ENCODE assay signal across 15 mouse cellular contexts in the genomic region with DNA sequence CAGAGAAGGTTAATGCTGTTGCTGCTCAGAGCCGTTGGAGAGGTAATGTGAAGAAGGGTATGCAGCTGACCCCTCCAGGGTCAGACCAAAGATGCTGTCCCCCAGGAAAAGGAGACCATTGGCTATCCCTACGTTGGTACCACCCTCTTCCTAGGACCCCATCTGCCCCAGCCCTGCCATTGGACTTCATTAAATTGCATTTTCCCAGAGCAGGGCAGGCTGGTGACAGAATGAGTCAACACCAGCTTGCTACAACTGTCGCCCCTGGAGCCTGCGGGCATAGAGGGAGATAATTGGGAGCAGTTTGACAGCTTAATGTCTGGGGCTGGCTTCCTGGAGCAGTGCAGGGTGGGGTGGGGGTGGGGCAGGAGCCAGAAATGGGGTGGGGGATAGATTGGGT. TPM values are rescaled to one million over a fixed set of nuclear protein-coding genes. Genes with fewer than 3 reads are reported as not detected.
DNase-seq lines count a peak whose midpoint lies in the region; ATAC-seq lines count a peak whose summit lies in the region.
"Had no signal": no experiment of that assay in that cellular context is flagged by ENCODE, and none has a peak within 500 bp of the region (broad histone marks: within the 10 kb centered on the region; RNA-seq: fewer than 3 reads in every experiment).

No protein-coding gene starts in this region.

- no peaks in the 10 kb centered on the region for H3K27me3 ChIP-seq in neural tube, embryonic 11.5 days (ENCODE audit: control insufficient read depth, insufficient read depth, low read length)
- no peaks in the 10 kb centered on the region for H3K27me3 ChIP-seq in hindbrain, embryonic 10.5 days (ENCODE audit: insufficient read depth, poor library complexity, severe bottlenecking)
- H3K27me3 ChIP-seq in midbrain, embryonic 13.5 days = no peaks in the 10 kb centered on the region
- H3K27me3 ChIP-seq: embryonic facial prominence, embryonic 12.5 days; hindbrain, embryonic 15.5 days; liver, embryonic 12.5 days had no signal

- H3K4me2 ChIP-seq in neural tube, embryonic 11.5 days (ENCODE audit: low read depth) = no peak overlapping the region
- no peak overlapping the region for H3K4me2 ChIP-seq in midbrain, embryonic 13.5 days (replicated peaks)
- H3K4me2 ChIP-seq: embryonic facial prominence, embryonic 12.5 days; hindbrain, embryonic 15.5 days; liver, embryonic 12.5 days had no signal

- peak; percentile 81 for ATAC-seq in neural tube, embryonic 11.5 days (ENCODE audit: insufficient read depth, low FRiP score, low TSS enrichment)
- ATAC-seq in midbrain, embryonic 13.5 days = peak; percentile 74
- ATAC-seq: liver, embryonic 12.5 days had no signal

- H3K4me3 ChIP-seq in neural tube, embryonic 11.5 days (ENCODE audit: low read depth, low read length) = no peak overlapping the region
- H3K4me3 ChIP-seq in hindbrain, embryonic 10.5 days = no peak overlapping the region
- H3K4me3 ChIP-seq in midbrain, embryonic 13.5 days (replicated peaks) = no peak overlapping the region
- H3K4me3 ChIP-seq: embryonic facial prominence, embryonic 12.5 days; heart, adult 2 months; hindbrain, embryonic 15.5 days; layer of hippocampus, adult 2 months; liver, embryonic 12.5 days had no signal

- H3K9me3 ChIP-seq in neural tube, embryonic 11.5 days (ENCODE audit: control insufficient read depth, low read length) = no peaks in the 10 kb centered on the region
- H3K9me3 ChIP-seq in hindbrain, embryonic 10.5 days = peaks cover 1% of the 10 kb centered on the region; the same call in 1 of the 2 replicates
- 0 out of 2 replicates have a peak, but pooled peaks cover 1% of the 10 kb centered on the region for H3K9me3 ChIP-seq in midbrain, embryonic 13.5 days
- H3K9me3 ChIP-seq: embryonic facial prominence, embryonic 12.5 days; hindbrain, embryonic 15.5 days; liver, embryonic 12.5 days had no signal

- H3K9ac ChIP-seq in neural tube, embryonic 11.5 days (ENCODE audit: low read length) = no peak overlapping the region
- H3K9ac ChIP-seq in midbrain, embryonic 13.5 days (replicated peaks) = no peak overlapping the region
- H3K9ac ChIP-seq: embryonic facial prominence, embryonic 12.5 days; hindbrain, embryonic 15.5 days; liver, embryonic 12.5 days had no signal

- H3K4me1 ChIP-seq in neural tube, embryonic 11.5 days (ENCODE audit: control insufficient read depth, insufficient read depth, low read length) = peaks cover 22% of the 10 kb centered on the region
- H3K4me1 ChIP-seq in hindbrain, embryonic 10.5 days (replicated peaks) = peaks cover 83% of the 10 kb centered on the region
- peaks cover 72% of the 10 kb centered on the region for H3K4me1 ChIP-seq in midbrain, embryonic 13.5 days (replicated peaks)

- 14% methylated on average over 4 of the region's 4 CpGs for WGBS in neural tube, embryonic 11.5 days
- WGBS in hindbrain, embryonic 10.5 days = 32% methylated on average over 4 of the region's 4 CpGs
- WGBS in midbrain, embryonic 13.5 days = 18% methylated on average over 4 of the region's 4 CpGs

- peak; percentile 70 for DNase-seq in neural tube, embryonic 11.5 days (ENCODE audit: low spot score)
- no peak for DNase-seq in neural tube, embryonic 10.5 days (ENCODE audit: extremely low spot score, low spot score)
- DNase-seq in hindbrain, embryonic 10.5 days (ENCODE audit: low spot score) = peak; percentile 55
- no peak for DNase-seq in ovary, adult 18-20 months (ENCODE audit: low spot score)
- no peak for DNase-seq in frontal cortex, postnatal 14 days (ENCODE audit: low spot score in 2 of 2)
- DNase-seq in urinary bladder, postnatal 25 days (ENCODE audit: low spot score) = no peak
- no peak for DNase-seq in layer of hippocampus, postnatal 25 days (ENCODE audit: extremely low spot score in 1 of 2, low spot score in 1 of 2)
- DNase-seq: cerebellum, adult 11 months; heart, adult 2 months; thymus, adult 18-20 months had no signal

- no peaks in the 10 kb centered on the region for H3K36me3 ChIP-seq in neural tube, embryonic 11.5 days (ENCODE audit: control insufficient read depth, insufficient read depth, low read length)
- peaks cover 2% of the 10 kb centered on the region; the same call in 1 of the 2 replicates for H3K36me3 ChIP-seq in hindbrain, embryonic 10.5 days
- H3K36me3 ChIP-seq in midbrain, embryonic 13.5 days = peaks cover under 1% of the 10 kb centered on the region; the same call in 1 of the 2 replicates
- H3K36me3 ChIP-seq: embryonic facial prominence, embryonic 12.5 days; hindbrain, embryonic 15.5 days; liver, embryonic 12.5 days had no signal

- peak overlapping the region; percentile 50; the same call in 1 of the 2 replicates for H3K27ac ChIP-seq in neural tube, embryonic 11.5 days (ENCODE audit: low read depth, low read length)
- H3K27ac ChIP-seq in hindbrain, embryonic 10.5 days = peak overlapping the region; percentile 66; the same call in 1 of the 2 replicates
- peak overlapping the region; percentile 14 for H3K27ac ChIP-seq in midbrain, embryonic 13.5 days
- H3K27ac ChIP-seq: embryonic facial prominence, embryonic 12.5 days; heart, adult 2 months; hindbrain, embryonic 15.5 days; layer of hippocampus, adult 2 months; liver, embryonic 12.5 days had no signal

RNA-seq across cellular contexts. Expression of a gene that starts 25.0 kb away (rescaled TPM):
- 10.3 and 10.9 TPM in 2 replicates for polyA plus RNA-seq in neural tube, embryonic 11.5 days (2014; fragmentation: Nextera tagmentation; extraction: Ambion mirVana)
- polyA plus RNA-seq in hindbrain, embryonic 10.5 days (2016; fragmentation: Nextera tagmentation; extraction: Ambion mirVana) = 6.6 and 7.2 TPM in 2 replicates
- 10.8 and 11.0 TPM in 2 replicates for polyA plus RNA-seq in midbrain, embryonic 13.5 days (2015; fragmentation: Nextera tagmentation; extraction: Ambion mirVana)
- total RNA-seq in layer of hippocampus, postnatal 25 days (2021) = 10 to 100 TPM; 83.5 to 89.1 TPM

Comparison
In these comparisons a context has a peak if more than half of its experiments do, and no peak if none do; other contexts are left out.
1. DNase-seq: peak in neural tube, embryonic 11.5 days (single experiment) and hindbrain, embryonic 10.5 days (single experiment); none in neural tube, embryonic 10.5 days (single experiment), ovary, adult 18-20 months (single experiment), frontal cortex, postnatal 14 days (0 of 2), urinary bladder, postnatal 25 days (single experiment) and layer of hippocampus, postnatal 25 days (0 of 2).
2. H3K27ac ChIP-seq: peak in every context shown above with its lines; median percentile 66 in hindbrain, embryonic 10.5 days; 50 in neural tube, embryonic 11.5 days; 14 in midbrain, embryonic 13.5 days.